Mouse (Mus musculus) forebrain, embryonic 10.5 days (tissue): ENCODE measurements at regions not wholly inside any gene's neighbourhood (a gene's known extent, or its start where the extent isn't known, plus 50 kb on each side); places are given as distances from the start of the nearest gene placed in this dataset.

ENCODE experiments used
- DNase-seq: peaks from one replicate; pipeline ENCODE4 v3.0.0-alpha.2; 2017; ENCODE audit warnings: low spot score; ENCODE audit errors: extremely low spot score
- H3K27ac ChIP-seq: fragments of 300-500 bp; sonication (generic); 2 replicates; pipeline ENCODE4 v1.5.1; 2016; ENCODE audit warnings: mild to moderate bottlenecking
- H3K27me3 ChIP-seq: fragments of 300-500 bp; sonication (generic); 2 replicates; pipeline ENCODE4 v1.6.1; 2016; ENCODE audit warnings: mild to moderate bottlenecking; ENCODE audit not compliant: poor library complexity, severe bottlenecking
- H3K36me3 ChIP-seq: fragments of 300-500 bp; sonication (generic); replicated peaks from 2 replicates; pipeline ENCODE4 v1.6.1; 2016; ENCODE audit warnings: mild to moderate bottlenecking, moderate library complexity
- H3K4me1 ChIP-seq: fragments of 300-500 bp; sonication (generic); 2 replicates; pipeline ENCODE4 v1.6.1; 2016
- H3K4me3 ChIP-seq: fragments of 300-500 bp; sonication (generic); 2 replicates; pipeline ENCODE4 v1.5.1; 2016; ENCODE audit warnings: mild to moderate bottlenecking, moderate library complexity
- H3K9me3 ChIP-seq: fragments of 300-500 bp; sonication (generic); 2 replicates; pipeline ENCODE4 v1.6.1; 2016; ENCODE audit warnings: mild to moderate bottlenecking, moderate library complexity
- WGBS: fragments of 180-500 bp; shearing (Covaris S2); methylation state at CpG from one replicate; pipeline ENCODE4 v1.1.7; 2016; 5-methylcytosine and 5-hydroxymethylcytosine counted together

GRCm38 (mm10) chr12:65386005-65386645 is 160.8 kb downstream of the Wdr20rt start:
- H3K9me3 ChIP-seq: no peaks in the 10 kb centered on the region
- no peaks in the 10 kb centered on the region for H3K36me3 ChIP-seq
- H3K4me1 ChIP-seq: peaks cover 26% of the 10 kb centered on the region
- H3K27me3 ChIP-seq: no peaks in the 10 kb centered on the region
- WGBS: 91% methylated on average over 2 of the region's 2 CpGs
- H3K4me3 ChIP-seq: no peak overlapping the region
- no peak for DNase-seq
- no peak overlapping the region for H3K27ac ChIP-seq

DNA sequence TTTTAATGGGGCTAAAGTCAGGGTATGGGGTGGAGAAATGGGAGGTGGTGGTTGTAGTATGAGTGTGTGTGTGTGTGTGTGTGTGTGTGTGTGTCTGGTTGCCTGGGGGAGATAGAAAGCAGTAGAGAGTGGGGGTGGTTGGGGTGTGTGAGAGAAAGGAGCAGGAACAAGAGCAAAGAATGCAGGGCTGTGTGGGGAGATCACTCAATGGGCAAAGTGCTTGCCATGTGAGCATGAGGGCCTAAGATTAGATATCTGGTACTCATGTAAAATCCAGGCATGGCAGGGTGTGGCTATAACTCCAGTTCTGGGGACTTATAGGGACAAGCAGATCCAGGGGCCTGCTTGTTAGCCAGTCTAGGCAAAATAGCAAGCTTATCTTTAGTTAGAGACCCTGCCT is 161.7 kb downstream of the Wdr20rt start:
- H3K36me3 ChIP-seq: no peaks in the 10 kb centered on the region
- no peak for DNase-seq
- H3K4me1 ChIP-seq: peaks cover 23% of the 10 kb centered on the region
- H3K9me3 ChIP-seq: no peaks in the 10 kb centered on the region
- H3K27ac ChIP-seq: no peak overlapping the region
- no peak overlapping the region for H3K4me3 ChIP-seq
- no peaks in the 10 kb centered on the region for H3K27me3 ChIP-seq

DNA sequence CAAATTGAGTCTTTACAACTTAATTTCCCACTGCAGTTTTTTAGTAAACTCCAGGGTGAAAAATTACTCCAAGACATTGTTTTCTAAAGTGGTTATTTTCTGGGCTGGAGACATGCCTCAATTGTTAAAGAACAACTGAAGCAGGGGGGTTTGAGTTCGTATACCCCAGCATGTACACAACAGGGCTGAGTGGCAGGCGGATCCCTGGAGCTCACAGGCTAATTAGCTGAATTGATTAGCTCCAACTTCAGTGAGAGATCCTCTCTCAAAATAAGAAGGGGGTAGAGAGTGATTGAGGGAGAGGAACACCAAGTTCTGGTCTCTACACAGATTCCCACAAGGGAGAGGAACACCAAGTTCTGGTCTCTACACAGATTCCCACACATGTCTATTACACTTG is 164.2 kb downstream of the Wdr20rt start:
- Histone ChIP-seq H3K27ac (no peak overlapping the region), H3K36me3 (no peaks in the 10 kb centered on the region), H3K27me3 (no peaks in the 10 kb centered on the region), H3K4me1 (peaks cover 19% of the 10 kb centered on the region), H3K9me3 (no peaks in the 10 kb centered on the region), H3K4me3 (no peak overlapping the region)
- WGBS: 23% methylated on average over 2 of the region's 2 CpGs
- no peak for DNase-seq

DNA sequence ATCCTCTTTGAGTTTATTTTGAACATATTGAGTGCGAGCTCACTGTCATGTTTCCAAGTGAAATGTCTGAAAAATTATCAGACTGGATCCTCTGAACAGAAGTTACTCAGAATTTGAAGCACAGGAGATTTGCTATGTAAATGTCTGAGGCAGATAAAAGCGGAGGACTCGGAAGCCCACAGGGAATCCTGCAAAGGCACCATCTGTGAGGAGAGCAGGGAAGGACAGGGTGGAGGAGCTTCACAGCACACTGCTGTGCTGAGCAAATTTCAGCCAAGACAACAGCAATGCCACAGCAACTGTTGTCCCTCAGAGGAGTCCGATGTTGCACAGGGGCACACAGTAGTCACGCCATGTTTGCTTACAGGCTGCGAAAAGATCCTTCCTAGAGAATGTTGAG is 165.0 kb downstream of the Wdr20rt start:
- WGBS: 87% methylated on average over 6 of the region's 6 CpGs
- no peaks in the 10 kb centered on the region for H3K27me3 ChIP-seq
- peak overlapping the region; percentile 58; the same call in 1 of the 2 replicates for H3K27ac ChIP-seq

GRCm38 (mm10) chr12:65401728-65402419 is 176.6 kb downstream of the Wdr20rt start:
- no peak overlapping the region for H3K27ac ChIP-seq
- H3K4me1 ChIP-seq: no peaks in the 10 kb centered on the region
- H3K36me3 ChIP-seq: no peaks in the 10 kb centered on the region
- H3K27me3 ChIP-seq: no peaks in the 10 kb centered on the region
- WGBS: 52% methylated on average over 8 of the region's 8 CpGs
- no peak overlapping the region for H3K4me3 ChIP-seq
- no peak for DNase-seq
- no peaks in the 10 kb centered on the region for H3K9me3 ChIP-seq

More for the DNA sequence above, 165.0 kb downstream of the Wdr20rt start:
- Histone ChIP-seq H3K9me3 (no peaks in the 10 kb centered on the region), H3K36me3 (no peaks in the 10 kb centered on the region), H3K4me1 (peaks cover 19% of the 10 kb centered on the region), H3K4me3 (no peak overlapping the region)
- no peak for DNase-seq

DNA sequence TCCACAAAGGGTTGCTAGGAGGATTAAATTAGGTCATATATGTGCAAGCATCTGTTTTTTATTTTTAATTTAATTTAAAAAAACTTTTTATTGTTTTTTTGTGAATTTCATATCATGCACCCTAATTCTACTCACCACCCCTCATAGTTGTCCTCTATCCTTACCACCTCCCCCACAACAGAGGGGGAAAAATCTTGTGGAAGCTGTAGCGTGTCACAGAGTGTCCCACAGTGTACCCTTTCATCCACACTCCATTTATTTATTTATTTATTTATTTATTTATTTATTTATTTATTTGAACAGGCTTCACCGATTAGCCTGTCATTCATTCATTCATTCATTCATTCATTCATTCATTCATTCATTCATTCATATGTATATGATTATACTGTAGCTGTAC is 177.8 kb downstream of the Wdr20rt start:
- no peak for DNase-seq
- WGBS: 95% methylated on average over 2 of the region's 2 CpGs

GRCm38 (mm10) chr12:65413034-65413700 is 187.8 kb downstream of the Wdr20rt start:
- H3K4me1 ChIP-seq: peaks cover 5% of the 10 kb centered on the region; the same call in 1 of the 2 replicates
- WGBS: 92% methylated on average over 9 of the region's 9 CpGs
- no peaks in the 10 kb centered on the region for H3K9me3 ChIP-seq
- H3K27me3 ChIP-seq: no peaks in the 10 kb centered on the region
- no peak overlapping the region for H3K27ac ChIP-seq
- no peak overlapping the region for H3K4me3 ChIP-seq
- no peak for DNase-seq
- no peaks in the 10 kb centered on the region for H3K36me3 ChIP-seq

More for the DNA sequence above, 177.8 kb downstream of the Wdr20rt start:
- Histone ChIP-seq H3K27ac (no peak overlapping the region), H3K36me3 (no peaks in the 10 kb centered on the region), H3K4me1 (no peaks in the 10 kb centered on the region), H3K4me3 (no peak overlapping the region), H3K27me3 (no peaks in the 10 kb centered on the region), H3K9me3 (no peaks in the 10 kb centered on the region)

GRCm38 (mm10) chr12:65414393-65414792 is 189.1 kb downstream of the Wdr20rt start:
- no peak overlapping the region for H3K4me3 ChIP-seq
- DNase-seq: no peak
- no peak overlapping the region for H3K27ac ChIP-seq
- H3K27me3 ChIP-seq: no peaks in the 10 kb centered on the region
- no peaks in the 10 kb centered on the region for H3K9me3 ChIP-seq
- WGBS: 65% methylated on average over 4 of the region's 4 CpGs
- peaks cover 5% of the 10 kb centered on the region; the same call in 1 of the 2 replicates for H3K4me1 ChIP-seq
- no peaks in the 10 kb centered on the region for H3K36me3 ChIP-seq

- Histone ChIP-seq H3K36me3 (no peaks in the 10 kb centered on the region), H3K27me3 (no peaks in the 10 kb centered on the region), H3K9me3 (no peaks in the 10 kb centered on the region), H3K4me3 (no peak overlapping the region), H3K27ac (no peak overlapping the region), H3K4me1 (peaks cover 5% of the 10 kb centered on the region; the same call in 1 of the 2 replicates)
- 89% methylated on average over 5 of the region's 5 CpGs for WGBS
- no peak for DNase-seq
Observed at GRCm38 (mm10) chr12:65416909-65417308, 191.6 kb downstream of the Wdr20rt start.

- 82% methylated on average over 7 of the region's 7 CpGs for WGBS
- DNase-seq: no peak
- Histone ChIP-seq H3K27me3 (no peaks in the 10 kb centered on the region), H3K4me3 (no peak overlapping the region), H3K36me3 (no peaks in the 10 kb centered on the region), H3K4me1 (no peaks in the 10 kb centered on the region), H3K27ac (no peak overlapping the region), H3K9me3 (no peaks in the 10 kb centered on the region)
Observed at GRCm38 (mm10) chr12:65420127-65420526, 194.8 kb downstream of the Wdr20rt start.

GRCm38 (mm10) chr12:65424506-65424905 is 199.2 kb downstream of the Wdr20rt start:
- H3K4me3 ChIP-seq: no peak overlapping the region
- WGBS: 94% methylated on average over 2 of the region's 2 CpGs
- no peak for DNase-seq
- H3K9me3 ChIP-seq: no peaks in the 10 kb centered on the region
- H3K36me3 ChIP-seq: no peaks in the 10 kb centered on the region
- no peak overlapping the region for H3K27ac ChIP-seq
- no peaks in the 10 kb centered on the region for H3K27me3 ChIP-seq
- peaks cover 15% of the 10 kb centered on the region for H3K4me1 ChIP-seq

DNA sequence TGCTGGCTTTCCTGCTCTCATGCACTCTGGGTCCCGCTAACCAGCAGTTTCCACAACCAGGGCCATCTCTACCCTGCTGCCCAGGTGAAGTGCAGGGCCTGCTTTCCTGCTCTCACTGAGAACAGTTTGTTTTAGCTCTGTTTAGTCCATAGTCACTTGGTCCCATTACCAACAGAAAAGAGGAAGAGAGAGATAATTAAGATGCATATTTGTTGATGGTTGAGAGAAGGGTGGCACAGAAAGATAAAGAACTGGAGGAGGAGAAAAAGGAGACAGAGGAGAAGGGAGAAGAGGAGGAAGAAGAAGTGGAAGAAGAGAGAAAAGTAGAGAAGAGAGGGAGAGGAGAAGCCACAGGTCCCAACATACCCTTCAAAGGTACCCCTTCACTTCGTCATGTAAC is 200.1 kb downstream of the Wdr20rt start:
- H3K36me3 ChIP-seq: no peaks in the 10 kb centered on the region
- H3K27ac ChIP-seq: no peak overlapping the region
- peaks cover 15% of the 10 kb centered on the region for H3K4me1 ChIP-seq
- H3K9me3 ChIP-seq: no peaks in the 10 kb centered on the region
- no peak for DNase-seq
- H3K27me3 ChIP-seq: no peaks in the 10 kb centered on the region
- no peak overlapping the region for H3K4me3 ChIP-seq
- 93% methylated on average over 2 of the region's 2 CpGs for WGBS

- WGBS: 93% methylated on average over 11 of the region's 11 CpGs
- DNase-seq: no peak
- peaks cover 15% of the 10 kb centered on the region for H3K4me1 ChIP-seq
- no peaks in the 10 kb centered on the region for H3K9me3 ChIP-seq
- no peak overlapping the region for H3K4me3 ChIP-seq
- no peaks in the 10 kb centered on the region for H3K36me3 ChIP-seq
- no peaks in the 10 kb centered on the region for H3K27me3 ChIP-seq
- H3K27ac ChIP-seq: no peak overlapping the region
Observed at GRCm38 (mm10) chr12:65426884-65427283, 201.6 kb downstream of the Wdr20rt start.
